Mouse (Mus musculus) liver, adult 2 months (tissue): ENCODE results near the gene Il17rd.

Source experiments
- CTCF ChIP-seq: fragments of 200-500 bp; IDR thresholded peaks from 2 replicates; pipeline ENCODE4 v1.5.1; 2011; ENCODE audit warnings: low read depth, low read length, control low read depth
- POLR2A ChIP-seq: fragments of 200-500 bp; IDR thresholded peaks from 2 replicates; pipeline ENCODE4 v1.6.1; 2011; ENCODE audit warnings: low read length, control low read depth; ENCODE audit not compliant: insufficient read depth; ENCODE audit errors: extremely low read depth

DNA sequence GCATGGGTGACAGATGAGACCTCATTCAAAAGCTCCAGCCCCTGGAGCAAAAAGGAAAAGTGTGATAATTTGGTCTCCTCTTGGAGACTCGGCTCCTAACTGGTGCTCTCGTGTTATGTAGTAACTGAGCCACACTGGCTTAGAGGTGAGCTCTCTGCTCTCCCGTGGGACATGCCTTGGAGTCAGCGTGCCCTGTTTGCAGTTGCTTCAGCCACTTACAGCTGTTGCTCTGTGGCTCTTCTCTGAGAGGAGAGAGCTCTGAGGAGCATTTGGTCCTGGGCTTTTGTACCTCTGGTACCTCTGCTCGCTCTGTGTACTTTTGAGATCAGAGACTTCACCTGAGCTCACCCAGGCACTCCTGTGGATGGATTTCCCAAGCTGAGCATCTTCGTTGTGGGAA lies 116.3 kb downstream of the Il17rd start:
- no peak for TF ChIP-seq CTCF
- TF ChIP-seq POLR2A, result no peak
